Mouse (Mus musculus): ENCODE measurements around the gene Lair1. TPM values are rescaled to one million over a fixed set of nuclear protein-coding genes. Genes with fewer than 3 reads are reported as not detected.
"Not testable (repeated sequence)": the region's sequence is repeated elsewhere in the genome, so short reads cannot be mapped to it uniquely, and the experiment has no call there.

Lair1 gene
- polyA plus RNA-seq, 1 experiment from 2014 or later, result 2.8 TPM

GRCm38 (mm10) chr7:4063714-4064425 is 866 bp upstream of the Lair1 start:
- H3K9me3 ChIP-seq (ENCODE audit: control insufficient read depth, low read length), result no peaks in the 10 kb centered on the region
- WGBS, result 86% methylated on average over 1 of the region's 1 CpGs
- H3K4me1 ChIP-seq (ENCODE audit: control insufficient read depth, insufficient read depth, low read length), result no peaks in the 10 kb centered on the region
- DNase-seq (no peak), ATAC-seq (ENCODE audit: low FRiP score, low TSS enrichment) (no peak)
- no peak overlapping the region for H3K4me2 ChIP-seq (ENCODE audit: low read length)
- H3K9ac ChIP-seq (replicated peaks; ENCODE audit: low read length), result no peak overlapping the region
- no peak overlapping the region for H3K27ac ChIP-seq (replicated peaks; ENCODE audit: low read depth, low read length)
- no peaks in the 10 kb centered on the region for H3K36me3 ChIP-seq (ENCODE audit: control insufficient read depth, insufficient read depth, low read length)
- H3K27me3 ChIP-seq (ENCODE audit: control insufficient read depth, insufficient read depth, low read length), result no peaks in the 10 kb centered on the region
- H3K4me3 ChIP-seq (replicated peaks; ENCODE audit: low read depth, low read length), result no peak overlapping the region

GRCm38 (mm10) chr7:4060602-4061188 is 2.3 kb downstream of the Lair1 start:
- H3K27me3 ChIP-seq (ENCODE audit: control insufficient read depth, insufficient read depth, low read length); H3K9ac ChIP-seq (replicated peaks; ENCODE audit: low read length); DNase-seq; H3K9me3 ChIP-seq (ENCODE audit: control insufficient read depth, low read length); H3K36me3 ChIP-seq (ENCODE audit: control insufficient read depth, insufficient read depth, low read length); H3K4me1 ChIP-seq (ENCODE audit: control insufficient read depth, insufficient read depth, low read length); ATAC-seq (ENCODE audit: low FRiP score, low TSS enrichment); H3K4me3 ChIP-seq (replicated peaks; ENCODE audit: low read depth, low read length); H3K4me2 ChIP-seq (ENCODE audit: low read length); H3K27ac ChIP-seq (replicated peaks; ENCODE audit: low read depth, low read length): not testable (repeated sequence)
- WGBS, result 51% methylated on average over 9 of the region's 9 CpGs

- Histone ChIP-seq H3K27me3 (ENCODE audit: control insufficient read depth, insufficient read depth, low read length) (no peaks in the 10 kb centered on the region), H3K9ac (replicated peaks; ENCODE audit: low read length) (no peak overlapping the region), H3K36me3 (ENCODE audit: control insufficient read depth, insufficient read depth, low read length) (no peaks in the 10 kb centered on the region), H3K9me3 (ENCODE audit: control insufficient read depth, low read length) (no peaks in the 10 kb centered on the region), H3K4me3 (replicated peaks; ENCODE audit: low read depth, low read length) (no peak overlapping the region), H3K4me2 (ENCODE audit: low read length) (no peak overlapping the region), H3K27ac (replicated peaks; ENCODE audit: low read depth, low read length) (no peak overlapping the region), H3K4me1 (ENCODE audit: control insufficient read depth, insufficient read depth, low read length) (no peaks in the 10 kb centered on the region)
- DNase-seq (peak; percentile 39), ATAC-seq (ENCODE audit: low FRiP score, low TSS enrichment) (no peak)
- 23% methylated on average over 3 of the region's 3 CpGs for WGBS
Observed at GRCm38 (mm10) chr7:4026794-4027421, 36.1 kb downstream of the Lair1 start.

- DNase-seq; H3K27me3 ChIP-seq (ENCODE audit: control insufficient read depth, insufficient read depth, low read length); H3K4me1 ChIP-seq (ENCODE audit: control insufficient read depth, insufficient read depth, low read length); H3K36me3 ChIP-seq (ENCODE audit: control insufficient read depth, insufficient read depth, low read length); H3K9ac ChIP-seq (replicated peaks; ENCODE audit: low read length); H3K27ac ChIP-seq (replicated peaks; ENCODE audit: low read depth, low read length); H3K9me3 ChIP-seq (ENCODE audit: control insufficient read depth, low read length); H3K4me3 ChIP-seq (replicated peaks; ENCODE audit: low read depth, low read length); ATAC-seq (ENCODE audit: low FRiP score, low TSS enrichment); H3K4me2 ChIP-seq (ENCODE audit: low read length): not testable (repeated sequence)
- WGBS, result 72% methylated on average over 3 of the region's 3 CpGs
Observed at GRCm38 (mm10) chr7:4004636-4005035, 58.4 kb downstream of the Lair1 start.

DNA sequence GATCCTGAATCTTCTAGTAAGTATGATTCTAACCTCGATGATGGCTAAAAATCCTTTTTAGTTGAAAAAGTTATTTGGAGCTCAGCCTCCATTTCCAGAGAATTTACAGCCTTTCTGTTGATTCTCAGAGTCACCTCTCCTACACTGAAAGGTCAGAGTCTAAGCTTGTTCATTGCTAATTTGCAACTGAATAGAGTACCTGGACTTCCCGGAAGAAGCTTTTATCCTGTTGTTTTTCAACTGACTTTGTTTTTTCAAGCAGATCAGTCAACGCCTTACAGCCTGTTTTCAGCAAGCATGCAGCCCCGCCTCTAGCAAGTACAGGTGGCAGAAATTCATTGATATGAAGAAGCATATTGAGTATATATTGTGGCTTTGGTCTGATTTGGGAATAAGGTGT is 59.0 kb downstream of the Lair1 start:
- H3K4me3 ChIP-seq (replicated peaks; ENCODE audit: low read depth, low read length); H3K36me3 ChIP-seq (ENCODE audit: control insufficient read depth, insufficient read depth, low read length); DNase-seq; H3K4me1 ChIP-seq (ENCODE audit: control insufficient read depth, insufficient read depth, low read length); ATAC-seq (ENCODE audit: low FRiP score, low TSS enrichment); H3K4me2 ChIP-seq (ENCODE audit: low read length); H3K9ac ChIP-seq (replicated peaks; ENCODE audit: low read length); H3K27me3 ChIP-seq (ENCODE audit: control insufficient read depth, insufficient read depth, low read length); H3K27ac ChIP-seq (replicated peaks; ENCODE audit: low read depth, low read length); H3K9me3 ChIP-seq (ENCODE audit: control insufficient read depth, low read length): not testable (repeated sequence)
- WGBS, result 81% methylated on average over 4 of the region's 4 CpGs

DNA sequence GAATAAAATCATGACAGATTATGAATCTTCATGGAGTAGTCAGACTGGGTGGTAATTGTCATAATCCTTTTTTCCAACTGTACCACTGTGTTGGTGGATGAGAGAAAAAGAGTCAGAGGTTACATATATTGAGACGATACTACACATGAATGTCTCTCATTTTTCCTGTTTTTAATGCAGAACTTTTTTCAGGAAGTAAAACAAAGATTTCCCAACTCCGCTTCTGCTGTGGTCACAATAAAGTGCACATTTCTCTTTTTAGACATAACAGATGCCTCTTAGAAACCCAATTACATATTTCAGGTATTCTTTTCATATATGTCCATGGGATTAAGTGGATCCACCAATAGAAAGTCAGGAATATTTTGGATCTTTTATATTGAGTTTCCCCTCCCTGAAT is 101.0 kb downstream of the Lair1 start:
- DNase-seq (no peak), ATAC-seq (ENCODE audit: low FRiP score, low TSS enrichment) (no peak)
- no peak overlapping the region for H3K4me2 ChIP-seq (ENCODE audit: low read length)
- no peak overlapping the region for H3K9ac ChIP-seq (replicated peaks; ENCODE audit: low read length)
- 87% methylated on average over 2 of the region's 2 CpGs for WGBS
- no peaks in the 10 kb centered on the region for H3K4me1 ChIP-seq (ENCODE audit: control insufficient read depth, insufficient read depth, low read length)
- H3K36me3 ChIP-seq (ENCODE audit: control insufficient read depth, insufficient read depth, low read length), result no peaks in the 10 kb centered on the region
- no peaks in the 10 kb centered on the region for H3K27me3 ChIP-seq (ENCODE audit: control insufficient read depth, insufficient read depth, low read length)
- no peak overlapping the region for H3K4me3 ChIP-seq (replicated peaks; ENCODE audit: low read depth, low read length)
- H3K27ac ChIP-seq (replicated peaks; ENCODE audit: low read depth, low read length), result no peak overlapping the region
- no peaks in the 10 kb centered on the region for H3K9me3 ChIP-seq (ENCODE audit: control insufficient read depth, low read length)

- H3K27ac ChIP-seq (replicated peaks; ENCODE audit: low read depth, low read length), result no peak overlapping the region
- ATAC-seq (ENCODE audit: low FRiP score, low TSS enrichment), result no peak
- H3K9me3 ChIP-seq (ENCODE audit: control insufficient read depth, low read length), result no peaks in the 10 kb centered on the region
- H3K4me1 ChIP-seq (ENCODE audit: control insufficient read depth, insufficient read depth, low read length), result no peaks in the 10 kb centered on the region
- H3K27me3 ChIP-seq (ENCODE audit: control insufficient read depth, insufficient read depth, low read length), result no peaks in the 10 kb centered on the region
- H3K4me2 ChIP-seq (ENCODE audit: low read length), result no peak overlapping the region
- H3K36me3 ChIP-seq (ENCODE audit: control insufficient read depth, insufficient read depth, low read length), result no peaks in the 10 kb centered on the region
- H3K4me3 ChIP-seq (replicated peaks; ENCODE audit: low read depth, low read length), result no peak overlapping the region
- no peak overlapping the region for H3K9ac ChIP-seq (replicated peaks; ENCODE audit: low read length)
- no peak for DNase-seq
- 90% methylated on average over 3 of the region's 3 CpGs for WGBS
Observed at GRCm38 (mm10) chr7:3957387-3957786, 105.6 kb downstream of the Lair1 start.

Data from midbrain, embryonic 14.5 days (tissue).